Mouse (Mus musculus): Measurements from ENCODE around the gene Smarcd2. TPM values are rescaled to one million over a fixed set of nuclear protein-coding genes. Genes with fewer than 3 reads are reported as not detected.

The Smarcd2 gene
- polyA plus RNA-seq, 1 experiment from 2014 or later = 70.2 TPM

- no peak overlapping the region for H3K9ac ChIP-seq
- no peak overlapping the region for H3K27ac ChIP-seq
- no peaks in the 10 kb centered on the region for H3K27me3 ChIP-seq (replicated peaks)
- no peaks in the 10 kb centered on the region for H3K4me1 ChIP-seq
- 78% methylated on average over 10 of the region's 10 CpGs for WGBS
- no peaks in the 10 kb centered on the region for H3K9me3 ChIP-seq
- H3K36me3 ChIP-seq = no peaks in the 10 kb centered on the region
- no peak overlapping the region for H3K4me3 ChIP-seq (replicated peaks)
- no peak overlapping the region for H3K4me2 ChIP-seq
- ATAC-seq (ENCODE audit: insufficient read depth, low FRiP score, low read depth) = no peak
These were observed 32.7 kb upstream of the Smarcd2 start for GRCm38 (mm10) chr11:106305348-106306064.

GRCm38 (mm10) chr11:106302634-106303033, 29.9 kb upstream of the Smarcd2 start:
- no peaks in the 10 kb centered on the region for H3K36me3 ChIP-seq
- no peaks in the 10 kb centered on the region for H3K4me1 ChIP-seq
- H3K9ac ChIP-seq = no peak overlapping the region
- no peaks in the 10 kb centered on the region for H3K27me3 ChIP-seq (replicated peaks)
- WGBS = 9% methylated on average over 2 of the region's 2 CpGs
- no peak overlapping the region for H3K27ac ChIP-seq
- ATAC-seq (ENCODE audit: insufficient read depth, low FRiP score, low read depth) = no peak
- no peak overlapping the region for H3K4me2 ChIP-seq
- H3K9me3 ChIP-seq = no peaks in the 10 kb centered on the region
- no peak overlapping the region for H3K4me3 ChIP-seq (replicated peaks)

GRCm38 (mm10) chr11:106301765-106302164, 29.0 kb upstream of the Smarcd2 start, which contains the start of gene Gh:
Gh (minus strand) TSS chr11:106301865.
- H3K27ac ChIP-seq = no peak within 1 kb of the TSS
- H3K4me1 ChIP-seq = no peaks in the 10 kb centered on the region
- H3K9ac ChIP-seq = no peak within 1 kb of the TSS
- H3K4me3 ChIP-seq (replicated peaks) = no peak within 1 kb of the TSS
- no peak within 1 kb of the TSS for H3K4me2 ChIP-seq
- no peaks in the 10 kb centered on the region for H3K9me3 ChIP-seq
- H3K27me3 ChIP-seq (replicated peaks) = no peaks in the 10 kb centered on the region
- no peaks in the 10 kb centered on the region for H3K36me3 ChIP-seq
- 72% methylated on average over 9 of the region's 9 CpGs for WGBS
- no peak for ATAC-seq (ENCODE audit: insufficient read depth, low FRiP score, low read depth)

- H3K4me2 ChIP-seq = no peak overlapping the region
- no peak overlapping the region for H3K9ac ChIP-seq
- 77% methylated on average over 2 of the region's 2 CpGs for WGBS
- H3K9me3 ChIP-seq = no peaks in the 10 kb centered on the region
- H3K36me3 ChIP-seq = no peaks in the 10 kb centered on the region
- H3K27ac ChIP-seq = no peak overlapping the region
- no peak for ATAC-seq (ENCODE audit: insufficient read depth, low FRiP score, low read depth)
- no peaks in the 10 kb centered on the region for H3K27me3 ChIP-seq (replicated peaks)
- no peaks in the 10 kb centered on the region for H3K4me1 ChIP-seq
- H3K4me3 ChIP-seq (replicated peaks) = no peak overlapping the region
These were observed 19.1 kb upstream of the Smarcd2 start for GRCm38 (mm10) chr11:106291861-106292260.

GRCm38 (mm10) chr11:106290376-106290775, 17.6 kb upstream of the Smarcd2 start:
- H3K9ac ChIP-seq = no peak overlapping the region
- H3K4me1 ChIP-seq = no peaks in the 10 kb centered on the region
- no peak overlapping the region for H3K4me3 ChIP-seq (replicated peaks)
- H3K4me2 ChIP-seq = no peak overlapping the region
- 90% methylated on average over 5 of the region's 5 CpGs for WGBS
- no peak overlapping the region for H3K27ac ChIP-seq
- no peaks in the 10 kb centered on the region for H3K36me3 ChIP-seq
- no peaks in the 10 kb centered on the region for H3K27me3 ChIP-seq (replicated peaks)
- no peaks in the 10 kb centered on the region for H3K9me3 ChIP-seq
- ATAC-seq (ENCODE audit: insufficient read depth, low FRiP score, low read depth) = no peak

- Histone ChIP-seq H3K4me2 (no peak overlapping the region), H3K9ac (no peak overlapping the region), H3K27ac (no peak overlapping the region), H3K9me3 (no peaks in the 10 kb centered on the region), H3K4me1 (no peaks in the 10 kb centered on the region), H3K4me3 (replicated peaks) (no peak overlapping the region), H3K27me3 (replicated peaks) (no peaks in the 10 kb centered on the region), H3K36me3 (no peaks in the 10 kb centered on the region)
- WGBS = 59% methylated on average over 8 of the region's 8 CpGs
- ATAC-seq (ENCODE audit: insufficient read depth, low FRiP score, low read depth) = no peak
These were observed 16.6 kb upstream of the Smarcd2 start for GRCm38 (mm10) chr11:106289369-106289768.

GRCm38 (mm10) chr11:106286987-106287386, 14.2 kb upstream of the Smarcd2 start:
- Histone ChIP-seq H3K27me3 (replicated peaks) (no peaks in the 10 kb centered on the region), H3K27ac (no peak overlapping the region), H3K4me2 (no peak overlapping the region), H3K36me3 (no peaks in the 10 kb centered on the region), H3K4me3 (replicated peaks) (no peak overlapping the region), H3K4me1 (no peaks in the 10 kb centered on the region), H3K9ac (no peak overlapping the region), H3K9me3 (no peaks in the 10 kb centered on the region)
- ATAC-seq (ENCODE audit: insufficient read depth, low FRiP score, low read depth) = no peak
- WGBS = 53% methylated on average over 11 of the region's 11 CpGs

- Histone ChIP-seq H3K4me3 (replicated peaks) (no peak overlapping the region), H3K9ac (no peak overlapping the region), H3K27ac (no peak overlapping the region), H3K9me3 (no peaks in the 10 kb centered on the region), H3K36me3 (no peaks in the 10 kb centered on the region), H3K4me2 (no peak overlapping the region), H3K27me3 (replicated peaks) (no peaks in the 10 kb centered on the region), H3K4me1 (no peaks in the 10 kb centered on the region)
- ATAC-seq (ENCODE audit: insufficient read depth, low FRiP score, low read depth) = no peak
- WGBS = 82% methylated on average over 7 of the region's 7 CpGs
These were observed 13.4 kb upstream of the Smarcd2 start for GRCm38 (mm10) chr11:106286206-106286605.

GRCm38 (mm10) chr11:106284126-106284525, 11.4 kb upstream of the Smarcd2 start:
- Histone ChIP-seq H3K9me3 (no peaks in the 10 kb centered on the region), H3K9ac (no peak overlapping the region), H3K27ac (no peak overlapping the region), H3K4me2 (no peak overlapping the region), H3K4me1 (no peaks in the 10 kb centered on the region), H3K27me3 (replicated peaks) (no peaks in the 10 kb centered on the region), H3K4me3 (replicated peaks) (no peak overlapping the region), H3K36me3 (no peaks in the 10 kb centered on the region)
- 69% methylated on average over 8 of the region's 8 CpGs for WGBS
- ATAC-seq (ENCODE audit: insufficient read depth, low FRiP score, low read depth) = no peak

- Histone ChIP-seq H3K36me3 (no peaks in the 10 kb centered on the region), H3K9ac (no peak overlapping the region), H3K4me2 (no peak overlapping the region), H3K4me1 (no peaks in the 10 kb centered on the region), H3K4me3 (replicated peaks) (no peak overlapping the region), H3K9me3 (no peaks in the 10 kb centered on the region), H3K27ac (no peak overlapping the region), H3K27me3 (replicated peaks) (no peaks in the 10 kb centered on the region)
- 81% methylated on average over 4 of the region's 4 CpGs for WGBS
- no peak for ATAC-seq (ENCODE audit: insufficient read depth, low FRiP score, low read depth)
These were observed 10.6 kb upstream of the Smarcd2 start for GRCm38 (mm10) chr11:106283371-106283770.

- no peak overlapping the region for H3K4me2 ChIP-seq
- H3K9ac ChIP-seq = no peak overlapping the region
- ATAC-seq (ENCODE audit: insufficient read depth, low FRiP score, low read depth) = no peak
- no peaks in the 10 kb centered on the region for H3K36me3 ChIP-seq
- 74% methylated on average over 6 of the region's 6 CpGs for WGBS
- no peak overlapping the region for H3K4me3 ChIP-seq (replicated peaks)
- H3K9me3 ChIP-seq = no peaks in the 10 kb centered on the region
- no peaks in the 10 kb centered on the region for H3K27me3 ChIP-seq (replicated peaks)
- no peak overlapping the region for H3K27ac ChIP-seq
- H3K4me1 ChIP-seq = no peaks in the 10 kb centered on the region
These were observed 9.7 kb upstream of the Smarcd2 start for GRCm38 (mm10) chr11:106282452-106282851.

- peak within 1 kb of the TSS; percentile 21; the same call in 1 of the 2 replicates for H3K4me3 ChIP-seq (replicated peaks)
- peak within 1 kb of the TSS; percentile 94 for H3K27ac ChIP-seq
- peaks cover 24% of the 10 kb centered on the region for H3K4me1 ChIP-seq
- H3K27me3 ChIP-seq (replicated peaks) = no peaks in the 10 kb centered on the region
- no peaks in the 10 kb centered on the region for H3K9me3 ChIP-seq
- H3K9ac ChIP-seq = 0 out of 2 replicates have a peak within 1 kb of the TSS, but pooled peaks have one; percentile 29
- H3K36me3 ChIP-seq = no peaks in the 10 kb centered on the region
- peak within 1 kb of the TSS; percentile 54 for H3K4me2 ChIP-seq
- 4% methylated on average over 25 of the region's 25 CpGs for WGBS
- peak; percentile 36; the same call in 1 of the 2 replicates for ATAC-seq (ENCODE audit: insufficient read depth, low FRiP score, low read depth)
These were observed 3.7 kb upstream of the Smarcd2 start, which contains the start of gene Tcam1 for GRCm38 (mm10) chr11:106276454-106276853. Tcam1 (plus strand) TSS chr11:106276672.
